Comparison of ENCODE assay signal across 8 mouse cellular contexts in the genomic region with DNA sequence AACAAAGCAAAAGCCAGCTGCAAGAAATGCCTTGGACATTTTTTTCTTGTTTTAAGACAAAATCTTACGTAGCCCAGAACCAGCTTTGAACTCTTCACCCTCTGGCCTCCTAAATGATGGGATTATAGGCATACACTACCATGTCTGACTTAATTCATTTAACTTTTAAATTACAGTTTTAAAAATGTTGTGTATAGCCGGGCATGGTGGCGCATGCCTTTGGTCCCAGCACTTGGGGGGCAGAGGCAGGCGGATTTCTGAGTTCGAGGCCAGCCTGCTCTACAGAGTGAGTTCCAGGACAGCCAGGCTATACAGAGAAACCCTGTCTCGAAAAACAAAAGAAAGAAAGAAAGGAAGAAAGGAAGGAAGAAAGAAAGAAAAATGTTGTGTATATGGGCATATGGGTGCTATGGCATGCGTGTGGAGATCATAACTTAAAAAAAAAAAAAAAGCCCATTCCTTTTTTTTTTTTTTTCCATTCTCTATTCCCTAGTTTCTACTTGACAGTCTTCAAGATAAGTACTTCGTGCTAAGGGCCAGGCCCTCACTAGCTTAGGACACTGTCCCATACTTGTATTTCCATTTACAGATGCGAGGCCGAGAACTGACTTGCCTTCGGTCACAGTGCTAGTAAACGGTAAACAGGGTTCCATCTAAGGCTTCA. TPM values are rescaled to one million over a fixed set of nuclear protein-coding genes. Genes with fewer than 3 reads are reported as not detected.
DNase-seq lines count a peak whose midpoint lies in the region; ATAC-seq and TF ChIP-seq lines count a peak whose summit lies in the region.

No protein-coding gene starts in this region.

- TF ChIP-seq EP300 in heart, adult 2 months (IDR thresholded peaks at IDR 0.05; ENCODE audit: insufficient read depth, low read depth, low read length), result no peak
- no peak for TF ChIP-seq EP300 in liver, embryonic 14.5 days (IDR thresholded peaks at IDR 0.05; ENCODE audit: low read depth)

- H3K4me2 ChIP-seq in forebrain, embryonic 15.5 days (replicated peaks), result peak overlapping the region; percentile 83
- peak overlapping the region; percentile 98 for H3K4me2 ChIP-seq in liver, embryonic 14.5 days (ENCODE audit: low read depth)

- WGBS in heart, adult 2 months, result 35% methylated on average over 12 of the region's 12 CpGs
- 39% methylated on average over 12 of the region's 12 CpGs for WGBS in forebrain, embryonic 15.5 days
- WGBS in liver, embryonic 14.5 days (ENCODE audit: insufficient replicate concordance), result 34% methylated on average over 12 of the region's 12 CpGs

- no peaks in the 10 kb centered on the region for H3K27me3 ChIP-seq in heart, adult 2 months (ENCODE audit: control insufficient read depth, insufficient read depth, low read length)
- peaks cover 3% of the 10 kb centered on the region; the same call in 1 of the 2 replicates for H3K27me3 ChIP-seq in E14TG2a.4 (ENCODE audit: insufficient read depth, low read length)
- H3K27me3 ChIP-seq in forebrain, embryonic 15.5 days, result no peaks in the 10 kb centered on the region
- no peaks in the 10 kb centered on the region for H3K27me3 ChIP-seq in liver, embryonic 14.5 days (ENCODE audit: control insufficient read depth, insufficient read depth, low read length)

- intact Hi-C loops in heart, adult 2 months (cut with DNase I), result loop anchor here (5.0 kb wide), 1 partner anchor 167 kb away; a partner anchor contains a TSS
- intact Hi-C loops in heart, postnatal 14 days (cut with DNase I), result no loop called here

- H3K4me1 ChIP-seq in heart, adult 2 months (ENCODE audit: control insufficient read depth, insufficient read depth, low read length), result no peaks in the 10 kb centered on the region
- peaks cover 16% of the 10 kb centered on the region for H3K4me1 ChIP-seq in E14TG2a.4 (replicated peaks; ENCODE audit: low read depth, low read length)
- peaks cover 22% of the 10 kb centered on the region for H3K4me1 ChIP-seq in forebrain, embryonic 15.5 days
- H3K4me1 ChIP-seq in liver, embryonic 14.5 days (replicated peaks; ENCODE audit: control insufficient read depth in 2 of 2, insufficient read depth in 2 of 2, low read length in 1 of 2), result peaks cover 8 to 18% of the 10 kb centered on the region in 2 experiments

- H3K27ac ChIP-seq in heart, adult 2 months, result peak overlapping the region; percentile 99
- peak overlapping the region; percentile 97 for H3K27ac ChIP-seq in forebrain, embryonic 15.5 days (replicated peaks)
- H3K27ac ChIP-seq in liver, embryonic 14.5 days, result peak overlapping the region; percentile 92

- H3K9me3 ChIP-seq in E14TG2a.4 (ENCODE audit: low read length), result no peaks in the 10 kb centered on the region
- no peaks in the 10 kb centered on the region for H3K9me3 ChIP-seq in forebrain, embryonic 15.5 days
- H3K9me3 ChIP-seq in liver, embryonic 14.5 days (ENCODE audit: control insufficient read depth, low read length), result no peaks in the 10 kb centered on the region

- no peak for TF ChIP-seq CTCF in heart, adult 2 months (IDR thresholded peaks at IDR 0.05)
- TF ChIP-seq CTCF in E14TG2a.4 (conservative IDR thresholded peaks at IDR 0.05; ENCODE audit: low read length), result no peak
- no peak for TF ChIP-seq CTCF in liver, embryonic 14.5 days (IDR thresholded peaks at IDR 0.05; ENCODE audit: low read depth)

- ATAC-seq in forebrain, embryonic 15.5 days (replicated peaks), result no peak
- no peak for ATAC-seq in liver, embryonic 14.5 days (ENCODE audit: insufficient read depth)

- H3K9ac ChIP-seq in heart, adult 2 months (ENCODE audit: low read depth, low read length), result peak overlapping the region; percentile 94
- peak overlapping the region; percentile 88 for H3K9ac ChIP-seq in forebrain, embryonic 15.5 days (replicated peaks)
- peak overlapping the region; percentile 97 for H3K9ac ChIP-seq in liver, embryonic 14.5 days (replicated peaks)

- peak overlapping the region; percentile 91 for H3K4me3 ChIP-seq in heart, adult 2 months
- peak overlapping the region; percentile 94 for H3K4me3 ChIP-seq in E14TG2a.4 (replicated peaks; ENCODE audit: low read length)
- peak overlapping the region; percentile 82 for H3K4me3 ChIP-seq in forebrain, embryonic 15.5 days
- peak overlapping the region; percentile 83 to 87 for H3K4me3 ChIP-seq in liver, embryonic 14.5 days (ENCODE audit: insufficient read depth in 1 of 2, low read depth in 2 of 2, low read length in 2 of 2)

- H3K36me3 ChIP-seq in heart, adult 2 months (ENCODE audit: control insufficient read depth, insufficient read depth, low read length), result peaks cover 2% of the 10 kb centered on the region
- H3K36me3 ChIP-seq in E14TG2a.4 (ENCODE audit: insufficient read depth, low read length), result peaks cover 33% of the 10 kb centered on the region
- peaks cover 17% of the 10 kb centered on the region for H3K36me3 ChIP-seq in forebrain, embryonic 15.5 days
- peaks cover 3% of the 10 kb centered on the region for H3K36me3 ChIP-seq in liver, embryonic 14.5 days (replicated peaks; ENCODE audit: control insufficient read depth, insufficient read depth, low read depth)

- no peak for DNase-seq in heart, adult 2 months
- no peak for DNase-seq in heart, postnatal 14 days
- DNase-seq in liver, embryonic 14.5 days (ENCODE audit: low read depth in 3 of 3, low spot score in 3 of 3), result no peak
- no peak for DNase-seq in embryo, embryonic 9.5 days (ENCODE audit: extremely low spot score)
- no peak for DNase-seq in cerebellum, adult 11-12 months
- DNase-seq in adipocyte (ENCODE audit: low spot score), result no peak

- no peak for TF ChIP-seq POLR2A in heart, adult 2 months (IDR thresholded peaks at IDR 0.05; ENCODE audit: insufficient read depth, low read depth, low read length)

- H3K79me2 ChIP-seq in heart, adult 2 months (replicated peaks; ENCODE audit: control insufficient read depth, insufficient read depth, low read length), result no peaks in the 10 kb centered on the region; the same call in 1 of the 2 replicates

RNA-seq across cellular contexts. Expression of a gene that starts 0.7 kb away (rescaled TPM):
- total RNA-seq in heart, adult 2 months (2021), result 10 to 100 TPM; 27.4 to 27.9 TPM
- polyA plus RNA-seq in heart, adult 2 months (2012; rRNA removed), result 7.9 and 10.7 TPM in 2 replicates
- total RNA-seq in heart, postnatal 14 days (2021), result 10 to 100 TPM; 25.3 to 29.0 TPM
- 90.8 and 94.2 TPM in 2 replicates for polyA plus RNA-seq in forebrain, embryonic 15.5 days (2015; fragmentation: Nextera tagmentation; extraction: Ambion mirVana)
- polyA plus RNA-seq in liver, embryonic 14.5 days (2012; rRNA removed), result 4.0 and 8.7 TPM in 2 replicates
- polyA plus RNA-seq in liver, embryonic 14.5 days (2014; fragmentation: Nextera tagmentation; extraction: Ambion mirVana), result 41.8 and 45.7 TPM in 2 replicates

RNA-seq across cellular contexts. Expression of a gene that starts 38.6 kb away (rescaled TPM):
- total RNA-seq in heart, adult 2 months (2021), result 10 to 100 TPM; 28.4 to 33.3 TPM
- 37.6 and 53.7 TPM in 2 replicates for polyA plus RNA-seq in heart, adult 2 months (2012; rRNA removed)
- 10 to 100 TPM; 41.1 to 41.8 TPM for total RNA-seq in heart, postnatal 14 days (2021)
- polyA plus RNA-seq in forebrain, embryonic 15.5 days (2015; fragmentation: Nextera tagmentation; extraction: Ambion mirVana), result 156 and 171 TPM in 2 replicates
- polyA plus RNA-seq in liver, embryonic 14.5 days (2012; rRNA removed), result 27.0 and 32.1 TPM in 2 replicates
- 65.1 and 65.2 TPM in 2 replicates for polyA plus RNA-seq in liver, embryonic 14.5 days (2014; fragmentation: Nextera tagmentation; extraction: Ambion mirVana)
